Mouse (Mus musculus): ENCODE measurements around the gene Castor2. TPM values are rescaled to one million over a fixed set of nuclear protein-coding genes. Genes with fewer than 3 reads are reported as not detected.

Gene Castor2
- polyA plus RNA-seq, 1 experiment from 2014 or later = 5.7 TPM

- H3K4me2 ChIP-seq = peak overlapping the region; percentile 87
- H3K27me3 ChIP-seq (ENCODE audit: control insufficient read depth, insufficient read depth, low read length) = no peaks in the 10 kb centered on the region
- H3K9ac ChIP-seq (ENCODE audit: low read depth, low read length) = peak overlapping the region; percentile 77
- H3K27ac ChIP-seq (ENCODE audit: low read depth, low read length) = no peak overlapping the region
- H3K9me3 ChIP-seq (replicated peaks; ENCODE audit: control insufficient read depth, low read length) = no peaks in the 10 kb centered on the region
- no peak for ATAC-seq (replicated peaks; ENCODE audit: insufficient number of reproducible peaks, low FRiP score, low TSS enrichment)
- peak overlapping the region; percentile 70 for H3K4me3 ChIP-seq (ENCODE audit: low read depth, low read length)
- WGBS (ENCODE audit: insufficient replicate concordance) = 38% methylated on average over 13 of the region's 13 CpGs
- peaks cover 22% of the 10 kb centered on the region for H3K4me1 ChIP-seq (ENCODE audit: control insufficient read depth, insufficient read depth, low read length)
- no peaks in the 10 kb centered on the region for H3K36me3 ChIP-seq (ENCODE audit: control insufficient read depth, insufficient read depth, low read length)
Measured at GRCm38 (mm10) chr5:134098341-134098902, 1.1 kb upstream of the Castor2 start.

- Histone ChIP-seq H3K4me3 (ENCODE audit: low read depth, low read length) (peak overlapping the region; percentile 70), H3K4me2 (peak overlapping the region; percentile 87), H3K36me3 (ENCODE audit: control insufficient read depth, insufficient read depth, low read length) (no peaks in the 10 kb centered on the region), H3K9ac (ENCODE audit: low read depth, low read length) (peak overlapping the region; percentile 77), H3K27ac (ENCODE audit: low read depth, low read length) (no peak overlapping the region), H3K9me3 (replicated peaks; ENCODE audit: control insufficient read depth, low read length) (no peaks in the 10 kb centered on the region), H3K27me3 (ENCODE audit: control insufficient read depth, insufficient read depth, low read length) (no peaks in the 10 kb centered on the region), H3K4me1 (ENCODE audit: control insufficient read depth, insufficient read depth, low read length) (peaks cover 22% of the 10 kb centered on the region)
- ATAC-seq (replicated peaks; ENCODE audit: insufficient number of reproducible peaks, low FRiP score, low TSS enrichment) = 0 out of 2 replicates have a peak, but pooled peaks have one; percentile 25
- WGBS (ENCODE audit: insufficient replicate concordance) = under 1% methylated on average over 17 of the region's 17 CpGs
Measured at GRCm38 (mm10) chr5:134098976-134099375, 535 bp upstream of the Castor2 start.

DNA sequence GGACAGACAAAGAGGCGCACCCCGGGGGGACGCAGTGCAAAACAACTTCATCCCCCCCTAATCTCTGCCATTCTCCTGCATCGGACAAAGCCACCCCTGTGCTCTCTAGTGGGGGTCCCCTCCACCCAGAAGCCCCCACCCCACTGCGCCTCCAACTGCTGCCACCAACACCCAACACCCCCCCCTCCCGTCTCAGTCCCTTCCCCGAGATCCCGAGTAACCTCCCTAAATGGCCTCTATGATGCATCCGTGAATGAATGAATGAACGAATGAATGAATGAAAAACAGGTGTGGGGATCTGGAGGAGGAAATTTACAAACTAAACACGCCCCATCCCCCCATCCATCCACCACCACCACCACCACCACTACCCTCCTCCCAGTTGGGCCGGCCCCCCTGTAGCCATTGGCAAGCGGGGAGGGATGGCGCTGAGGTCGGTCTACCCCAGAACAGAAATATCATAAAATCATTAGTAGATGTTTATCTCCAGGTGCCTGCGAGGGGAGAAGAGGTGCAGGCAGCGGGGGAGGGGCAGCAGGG, 791 bp downstream of the Castor2 start:
- Histone ChIP-seq H3K27ac (ENCODE audit: low read depth, low read length) (no peak overlapping the region), H3K4me1 (ENCODE audit: control insufficient read depth, insufficient read depth, low read length) (peaks cover 22% of the 10 kb centered on the region), H3K4me3 (ENCODE audit: low read depth, low read length) (peak overlapping the region; percentile 70), H3K4me2 (peak overlapping the region; percentile 87), H3K36me3 (ENCODE audit: control insufficient read depth, insufficient read depth, low read length) (no peaks in the 10 kb centered on the region), H3K27me3 (ENCODE audit: control insufficient read depth, insufficient read depth, low read length) (no peaks in the 10 kb centered on the region), H3K9ac (ENCODE audit: low read depth, low read length) (peak overlapping the region; percentile 77), H3K9me3 (replicated peaks; ENCODE audit: control insufficient read depth, low read length) (no peaks in the 10 kb centered on the region)
- WGBS (ENCODE audit: insufficient replicate concordance) = 5% methylated on average over 17 of the region's 17 CpGs
- ATAC-seq (replicated peaks; ENCODE audit: insufficient number of reproducible peaks, low FRiP score, low TSS enrichment) = 0 out of 2 replicates have a peak, but pooled peaks have one; percentile 39

DNA sequence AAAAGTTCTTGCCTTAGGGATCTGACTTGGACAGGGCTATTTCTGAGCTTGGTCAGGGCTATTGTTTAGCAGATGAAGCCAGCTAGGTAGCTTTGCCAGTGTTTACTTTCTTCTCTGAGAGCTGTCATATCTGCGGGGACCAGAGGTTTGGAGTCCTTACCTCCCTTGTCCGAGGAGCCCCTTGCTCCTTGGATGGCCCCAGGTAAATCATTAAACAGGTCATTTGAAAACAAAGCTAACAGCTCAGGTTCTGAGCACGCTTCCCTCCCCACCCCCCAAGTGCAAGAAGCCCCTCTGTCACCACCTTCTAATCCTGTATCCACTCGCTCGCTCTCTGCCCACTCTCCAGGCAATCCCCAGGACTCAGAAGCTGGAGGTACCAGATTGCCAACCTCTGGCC, 1.8 kb downstream of the Castor2 start:
- no peak overlapping the region for H3K27ac ChIP-seq (ENCODE audit: low read depth, low read length)
- H3K27me3 ChIP-seq (ENCODE audit: control insufficient read depth, insufficient read depth, low read length) = no peaks in the 10 kb centered on the region
- H3K9me3 ChIP-seq (replicated peaks; ENCODE audit: control insufficient read depth, low read length) = no peaks in the 10 kb centered on the region
- no peaks in the 10 kb centered on the region for H3K36me3 ChIP-seq (ENCODE audit: control insufficient read depth, insufficient read depth, low read length)
- no peak for ATAC-seq (replicated peaks; ENCODE audit: insufficient number of reproducible peaks, low FRiP score, low TSS enrichment)
- H3K4me3 ChIP-seq (ENCODE audit: low read depth, low read length) = no peak overlapping the region
- H3K9ac ChIP-seq (ENCODE audit: low read depth, low read length) = no peak overlapping the region
- WGBS (ENCODE audit: insufficient replicate concordance) = 61% methylated on average over 5 of the region's 5 CpGs
- peaks cover 22% of the 10 kb centered on the region for H3K4me1 ChIP-seq (ENCODE audit: control insufficient read depth, insufficient read depth, low read length)
- H3K4me2 ChIP-seq = no peak overlapping the region; the same call in 1 of the 2 replicates

DNA sequence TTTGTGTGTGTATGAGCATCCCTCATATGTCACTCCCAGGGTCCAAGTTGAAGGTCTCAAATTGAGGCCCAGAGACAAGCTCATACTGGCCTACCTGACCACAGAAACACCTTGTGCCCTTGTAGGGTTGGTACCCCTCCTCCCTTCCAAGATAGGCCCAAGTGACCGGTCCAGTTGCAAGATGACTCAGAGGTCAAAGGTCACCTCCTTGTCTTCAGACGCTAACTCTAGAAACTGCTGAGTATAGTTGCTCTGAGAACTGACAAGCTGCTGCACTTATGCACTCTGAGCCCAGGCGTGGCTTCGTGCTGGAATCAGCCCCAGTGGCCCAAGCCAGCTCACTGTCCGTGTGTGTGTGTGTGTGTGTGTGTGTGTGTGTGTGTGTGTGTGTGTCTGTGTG, 2.4 kb downstream of the Castor2 start:
- H3K4me3 ChIP-seq (ENCODE audit: low read depth, low read length) = no peak overlapping the region
- H3K9me3 ChIP-seq (replicated peaks; ENCODE audit: control insufficient read depth, low read length) = no peaks in the 10 kb centered on the region
- WGBS (ENCODE audit: insufficient replicate concordance) = 19% methylated on average over 5 of the region's 5 CpGs
- no peak for ATAC-seq (replicated peaks; ENCODE audit: insufficient number of reproducible peaks, low FRiP score, low TSS enrichment)
- no peaks in the 10 kb centered on the region for H3K36me3 ChIP-seq (ENCODE audit: control insufficient read depth, insufficient read depth, low read length)
- H3K27ac ChIP-seq (ENCODE audit: low read depth, low read length) = no peak overlapping the region
- no peaks in the 10 kb centered on the region for H3K27me3 ChIP-seq (ENCODE audit: control insufficient read depth, insufficient read depth, low read length)
- peaks cover 22% of the 10 kb centered on the region for H3K4me1 ChIP-seq (ENCODE audit: control insufficient read depth, insufficient read depth, low read length)
- no peak overlapping the region for H3K4me2 ChIP-seq
- H3K9ac ChIP-seq (ENCODE audit: low read depth, low read length) = no peak overlapping the region

- no peak overlapping the region for H3K27ac ChIP-seq (ENCODE audit: low read depth, low read length)
- H3K9ac ChIP-seq (ENCODE audit: low read depth, low read length) = no peak overlapping the region
- 52% methylated on average over 6 of the region's 6 CpGs for whole genome bisulfite sequencing (ENCODE audit: insufficient replicate concordance)
- no peak overlapping the region for H3K4me3 ChIP-seq (ENCODE audit: low read depth, low read length)
- no peak overlapping the region for H3K4me2 ChIP-seq
- no peaks in the 10 kb centered on the region for H3K36me3 ChIP-seq (ENCODE audit: control insufficient read depth, insufficient read depth, low read length)
- H3K4me1 ChIP-seq (ENCODE audit: control insufficient read depth, insufficient read depth, low read length) = peaks cover 22% of the 10 kb centered on the region
- H3K9me3 ChIP-seq (replicated peaks; ENCODE audit: control insufficient read depth, low read length) = no peaks in the 10 kb centered on the region
- no peak for ATAC-seq (replicated peaks; ENCODE audit: insufficient number of reproducible peaks, low FRiP score, low TSS enrichment)
- no peaks in the 10 kb centered on the region for H3K27me3 ChIP-seq (ENCODE audit: control insufficient read depth, insufficient read depth, low read length)
Measured at GRCm38 (mm10) chr5:134102720-134103119, 3.2 kb downstream of the Castor2 start.

GRCm38 (mm10) chr5:134105829-134106228, 6.3 kb downstream of the Castor2 start:
- Histone ChIP-seq H3K36me3 (ENCODE audit: control insufficient read depth, insufficient read depth, low read length) (no peaks in the 10 kb centered on the region), H3K4me1 (ENCODE audit: control insufficient read depth, insufficient read depth, low read length) (peaks cover 16% of the 10 kb centered on the region), H3K4me3 (ENCODE audit: low read depth, low read length) (no peak overlapping the region), H3K9ac (ENCODE audit: low read depth, low read length) (no peak overlapping the region), H3K4me2 (no peak overlapping the region), H3K27me3 (ENCODE audit: control insufficient read depth, insufficient read depth, low read length) (no peaks in the 10 kb centered on the region), H3K27ac (ENCODE audit: low read depth, low read length) (no peak overlapping the region), H3K9me3 (replicated peaks; ENCODE audit: control insufficient read depth, low read length) (no peaks in the 10 kb centered on the region)
- 65% methylated on average over 8 of the region's 8 CpGs for WGBS (ENCODE audit: insufficient replicate concordance)
- no peak for ATAC-seq (replicated peaks; ENCODE audit: insufficient number of reproducible peaks, low FRiP score, low TSS enrichment)

DNA sequence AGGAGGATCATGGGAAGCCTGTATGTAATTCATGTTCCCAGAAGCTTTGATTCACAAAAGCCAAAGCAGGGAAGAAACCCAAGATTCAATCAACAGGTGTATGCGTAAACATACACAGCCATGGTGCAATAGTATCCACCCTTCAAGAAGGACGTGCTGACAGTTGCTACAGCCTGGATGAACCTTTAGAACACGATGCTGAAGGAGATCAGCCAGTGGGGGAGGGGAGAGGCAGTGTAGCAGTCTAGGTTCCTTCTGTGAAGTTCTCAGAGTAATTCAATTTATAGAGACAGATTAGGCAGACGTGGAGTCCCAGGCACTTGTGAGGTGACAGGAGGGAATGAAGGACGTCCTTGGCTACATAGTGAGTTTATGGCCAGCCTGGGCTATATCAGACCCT, 15.5 kb downstream of the Castor2 start:
- WGBS (ENCODE audit: insufficient replicate concordance) = 64% methylated on average over 5 of the region's 5 CpGs
- Histone ChIP-seq H3K27me3 (ENCODE audit: control insufficient read depth, insufficient read depth, low read length) (no peaks in the 10 kb centered on the region), H3K36me3 (ENCODE audit: control insufficient read depth, insufficient read depth, low read length) (peaks cover 3% of the 10 kb centered on the region; the same call in 1 of the 2 replicates)

More for the DNA sequence above, 15.5 kb downstream of the Castor2 start:
- H3K9me3 ChIP-seq (replicated peaks; ENCODE audit: control insufficient read depth, low read length) = no peaks in the 10 kb centered on the region
- H3K4me1 ChIP-seq (ENCODE audit: control insufficient read depth, insufficient read depth, low read length) = peaks cover 10% of the 10 kb centered on the region
- no peak overlapping the region for H3K4me2 ChIP-seq
- no peak overlapping the region for H3K9ac ChIP-seq (ENCODE audit: low read depth, low read length)
- no peak for ATAC-seq (replicated peaks; ENCODE audit: insufficient number of reproducible peaks, low FRiP score, low TSS enrichment)
- H3K27ac ChIP-seq (ENCODE audit: low read depth, low read length) = no peak overlapping the region
- H3K4me3 ChIP-seq (ENCODE audit: low read depth, low read length) = no peak overlapping the region

Measured in heart, embryonic 11.5 days (tissue).